Mouse (Mus musculus) forelimb bud, embryonic 11.5 days (tissue): Measurements from ENCODE around the gene Golt1b.
A peak's percentile ranks its signal among the peaks of the same experiment; 100 is the strongest.
"Not testable (repeated sequence)": the region's sequence is repeated elsewhere in the genome, so short reads cannot be mapped to it uniquely, and the experiment has no call there.

Experiments used
- DNase-seq: peaks from one replicate; pipeline ENCODE4 v3.0.0-alpha.2; 2012; ENCODE audit warnings: low read depth, low spot score

Gene Golt1b

DNA sequence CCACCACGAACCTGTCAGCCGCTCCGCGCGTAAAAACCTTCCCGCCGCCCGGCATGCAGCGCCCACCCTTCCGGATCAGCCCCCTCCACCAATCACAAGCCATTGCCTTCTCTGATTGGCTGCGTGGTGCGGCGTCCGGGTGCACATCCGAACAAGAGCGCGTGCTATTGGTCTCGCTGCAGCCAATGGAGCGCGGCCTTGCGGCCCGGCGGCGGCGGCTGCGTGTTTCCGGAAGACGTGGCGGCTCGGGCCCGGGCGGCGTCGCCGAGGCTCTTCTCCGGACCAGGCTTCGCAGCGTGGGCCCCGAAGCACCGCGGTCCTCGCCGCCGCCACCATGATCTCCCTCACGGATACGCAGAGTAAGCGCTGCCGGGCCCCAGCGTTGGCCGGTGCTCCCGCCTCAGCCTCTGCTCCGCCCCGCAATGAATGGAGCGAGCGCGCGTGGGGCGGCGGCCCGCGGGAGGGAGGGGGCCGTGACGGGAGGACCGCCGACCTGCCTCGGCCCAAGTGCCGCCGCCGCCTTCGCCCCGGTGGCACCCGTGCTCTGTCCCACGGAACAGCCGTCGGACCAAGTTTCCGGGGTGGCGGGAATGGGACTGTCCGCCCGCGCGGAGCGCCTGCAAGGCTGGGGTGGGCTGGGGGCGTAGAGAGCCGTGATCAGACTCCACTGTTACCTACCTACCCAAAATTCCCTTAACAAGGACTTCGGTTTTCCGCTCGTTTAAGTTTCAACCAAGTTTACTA is at the start of gene Golt1b, which contains the start of gene Recql:
Gene Golt1b, plus strand, starts transcription at position 211 of the 744 bp plus-strand sequence.
Gene Recql, minus strand, starts transcription at position 77 of the 744 bp plus-strand sequence.
- DNase-seq: peak; percentile 96

DNA sequence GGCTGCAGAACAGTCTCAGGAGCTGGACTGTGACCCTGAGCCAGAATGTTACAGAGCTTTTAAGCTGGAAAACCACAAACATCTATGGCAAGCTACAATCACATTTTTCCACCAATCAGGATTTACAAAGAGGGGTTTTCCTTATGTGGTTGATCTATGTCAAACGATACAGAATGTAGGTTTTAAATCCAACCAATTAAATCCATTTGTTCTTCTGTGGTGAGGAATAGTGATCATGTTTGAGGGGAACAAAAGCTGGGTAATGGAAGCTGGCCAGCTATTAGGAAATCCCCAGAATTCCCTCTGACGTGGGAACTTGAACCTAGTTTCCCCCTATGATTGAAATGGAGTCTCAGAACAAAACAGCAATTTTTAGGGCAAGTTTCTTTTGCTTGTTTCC is 48.1 kb upstream of the Golt1b start:
- DNase-seq: no peak

DNA sequence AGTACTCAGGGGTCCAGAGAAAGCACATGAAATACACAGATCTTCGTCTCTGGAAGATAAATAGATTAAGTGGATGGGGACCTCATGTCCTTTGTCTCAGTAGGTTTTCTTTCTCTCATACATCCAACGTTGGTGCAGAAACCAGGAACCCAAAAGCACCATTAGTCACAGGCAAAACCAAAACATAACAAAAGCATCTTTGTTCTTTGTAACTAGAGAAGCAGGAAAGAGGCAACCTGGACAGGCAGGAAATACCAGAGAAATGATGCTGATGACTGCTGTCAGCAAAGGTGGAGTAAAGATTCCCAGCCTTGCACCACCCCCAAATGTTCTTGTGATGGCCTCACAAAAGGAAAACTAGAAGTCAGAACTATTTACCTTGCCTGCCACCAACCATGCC is 47.4 kb upstream of the Golt1b start:
- DNase-seq: no peak

DNA sequence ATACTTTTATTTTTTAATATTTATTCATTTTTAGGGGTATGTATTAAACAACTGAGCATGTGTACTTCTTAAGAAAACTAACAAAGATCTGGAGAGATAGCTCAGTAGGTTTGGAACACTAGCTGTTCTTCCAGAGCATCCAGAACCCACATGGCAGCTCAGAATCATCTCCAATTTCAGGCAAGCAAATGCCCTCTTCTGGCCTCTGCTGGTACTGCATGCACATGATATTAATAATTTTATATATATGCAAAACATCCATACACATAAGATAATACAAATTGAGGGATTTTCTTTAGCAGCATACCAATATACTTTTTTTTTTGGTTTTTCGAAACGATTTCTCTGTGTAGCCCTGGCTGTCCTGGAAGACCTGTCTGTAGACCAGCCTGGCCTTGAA is 43.5 kb upstream of the Golt1b start:
- peak; percentile 43 for DNase-seq

DNA sequence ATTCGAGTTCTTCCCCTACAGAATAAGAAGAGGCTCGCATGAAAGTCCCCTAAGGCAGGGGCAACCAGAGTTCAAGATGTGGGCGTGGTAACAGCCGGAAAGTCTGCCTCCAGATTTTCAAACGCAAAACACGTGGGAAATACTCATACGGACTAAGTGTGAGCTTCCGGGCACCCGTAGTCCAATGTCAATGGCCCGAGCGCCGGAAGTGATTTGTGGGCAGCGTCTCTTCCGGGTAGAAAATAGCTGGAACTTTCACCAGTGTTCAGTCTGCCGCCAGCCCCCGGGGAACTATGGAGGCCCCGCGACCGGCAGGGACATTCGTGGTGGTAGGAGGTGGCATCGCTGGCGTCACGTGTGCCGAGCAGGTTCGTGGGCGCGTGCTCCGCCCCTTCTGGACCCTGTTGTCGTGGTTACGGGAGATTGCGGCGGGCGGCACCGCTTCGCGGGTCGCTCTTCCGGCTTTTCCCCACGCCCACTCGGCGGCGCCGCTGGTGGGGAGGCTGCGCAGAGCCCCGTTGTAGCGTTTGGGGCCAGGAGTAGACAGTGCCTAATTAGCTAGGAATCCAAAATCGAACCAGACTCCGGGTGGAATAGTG is 41.5 kb upstream of the Golt1b start, which contains the start of gene Pyroxd1:
Gene Pyroxd1, plus strand, starts transcription at position 215 of the 599 bp plus-strand sequence.
- peak; percentile 89 for DNase-seq

DNA sequence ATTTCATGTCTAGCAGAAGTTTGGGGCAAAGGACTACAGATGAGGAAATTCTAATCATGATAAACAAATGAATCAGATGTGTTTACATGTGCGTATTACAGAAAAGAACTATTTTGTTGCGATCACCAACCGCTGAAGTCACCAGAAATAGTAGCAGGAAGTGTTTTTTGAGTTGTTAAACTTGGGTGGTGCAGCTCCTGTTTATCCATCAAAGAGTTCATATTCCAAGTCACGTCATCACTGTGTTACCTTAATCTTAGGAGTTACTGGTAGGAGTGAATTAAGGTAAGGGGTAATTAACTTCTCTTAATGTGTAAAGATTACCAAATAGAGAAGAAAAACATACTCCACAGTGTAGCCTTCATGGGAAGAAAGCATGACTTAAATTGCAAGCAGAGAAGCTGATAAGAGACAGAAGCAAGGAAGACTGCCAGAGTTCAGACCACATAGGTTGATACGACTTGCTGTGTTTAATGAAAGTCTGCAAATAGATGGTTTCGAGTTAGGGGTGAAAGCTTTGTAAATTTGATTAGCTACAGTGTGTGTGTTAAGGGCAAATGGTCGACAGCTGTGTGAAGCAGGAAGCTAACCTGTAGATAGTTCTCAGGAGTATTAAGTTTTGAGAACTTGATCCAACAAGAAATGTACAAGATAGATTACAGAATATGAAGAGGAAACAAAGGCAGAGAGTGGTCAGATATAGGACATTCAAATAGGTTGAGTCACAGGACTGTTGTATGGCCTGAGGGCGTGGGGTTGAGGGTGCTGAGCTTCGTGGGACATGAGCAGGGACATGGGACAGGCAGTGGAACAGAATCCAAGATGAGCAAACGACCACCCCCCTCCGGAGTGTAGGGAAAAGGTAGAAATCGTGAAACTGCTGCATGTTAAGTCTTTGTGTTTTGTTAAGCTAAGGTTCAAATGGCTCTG is 40.6 kb upstream of the Golt1b start:
- DNase-seq: no peak

- no peak for DNase-seq
Measured at GRCm38 (mm10) chr6:142347431-142348385, 39.3 kb upstream of the Golt1b start.

GRCm38 (mm10) chr6:142352099-142352498 is 34.9 kb upstream of the Golt1b start:
- DNase-seq: not testable (repeated sequence)

- DNase-seq: no peak
Measured at GRCm38 (mm10) chr6:142357106-142357505, 29.9 kb upstream of the Golt1b start.

DNA sequence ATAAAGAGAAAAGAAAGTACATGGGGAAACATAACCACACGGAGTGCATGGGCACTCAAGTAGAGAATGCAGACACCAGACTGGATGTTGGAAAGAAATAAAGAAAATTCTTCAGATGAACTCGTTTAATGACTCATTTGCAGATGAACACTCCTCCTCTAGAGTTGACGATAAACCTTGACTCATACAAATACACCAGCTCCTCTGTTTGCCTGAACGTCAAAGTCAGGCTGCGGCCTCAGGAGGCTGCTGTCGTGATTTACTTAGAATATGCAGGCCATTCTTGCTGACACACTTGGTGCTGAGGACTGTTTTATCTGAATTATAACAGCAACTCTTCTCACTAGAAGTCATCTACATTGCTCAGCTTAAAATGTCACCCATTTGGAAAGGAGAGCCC is 25.0 kb upstream of the Golt1b start:
- DNase-seq: no peak

GRCm38 (mm10) chr6:142363019-142363576 is 23.9 kb upstream of the Golt1b start:
- no peak for DNase-seq

GRCm38 (mm10) chr6:142365742-142366472 is 21.1 kb upstream of the Golt1b start:
- no peak for DNase-seq

- no peak for DNase-seq
Measured at GRCm38 (mm10) chr6:142366473-142367018, 20.5 kb upstream of the Golt1b start.

DNA sequence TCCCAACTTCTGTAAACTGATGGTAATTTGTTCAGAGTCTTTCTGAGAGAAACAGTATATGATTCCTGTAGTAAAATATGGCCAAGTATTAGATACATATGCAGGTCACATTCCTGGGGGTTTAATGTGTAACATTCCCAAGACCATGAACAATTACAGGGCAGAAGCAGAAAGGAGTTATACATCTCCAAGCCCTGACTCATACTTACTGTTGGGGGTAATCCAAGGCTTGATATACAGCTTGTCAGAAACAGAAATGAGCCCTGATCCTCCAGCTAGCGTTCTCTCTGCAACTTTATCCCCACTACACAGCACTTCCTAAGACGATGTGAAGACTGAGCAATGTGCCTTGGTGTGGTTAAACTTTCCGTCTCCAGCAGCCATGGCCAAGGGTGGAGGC is 19.5 kb upstream of the Golt1b start:
- no peak for DNase-seq

DNA sequence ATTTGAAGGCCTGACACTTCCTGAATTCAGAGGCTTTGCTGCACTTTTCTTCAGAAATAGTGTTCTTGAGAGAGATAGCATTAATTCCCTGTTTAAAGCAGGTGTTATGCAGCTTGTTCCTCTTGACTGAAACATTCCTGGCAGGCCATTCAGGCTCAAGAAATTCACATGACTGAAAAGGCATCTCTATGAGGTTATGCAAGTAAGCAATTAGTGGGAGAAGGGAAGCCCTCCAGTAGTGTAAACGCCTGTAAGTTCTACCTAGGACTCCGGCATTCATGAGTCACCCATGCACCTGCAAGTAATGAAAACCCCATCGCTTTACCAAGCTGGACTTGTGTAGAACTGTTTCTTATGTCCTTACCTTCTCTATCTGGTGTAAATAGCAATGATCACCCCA is 17.5 kb upstream of the Golt1b start:
- DNase-seq: no peak

GRCm38 (mm10) chr6:142377081-142377480 is 9.9 kb upstream of the Golt1b start:
- no peak for DNase-seq

- no peak for DNase-seq
Measured at GRCm38 (mm10) chr6:142378576-142379330, 8.3 kb upstream of the Golt1b start.

DNA sequence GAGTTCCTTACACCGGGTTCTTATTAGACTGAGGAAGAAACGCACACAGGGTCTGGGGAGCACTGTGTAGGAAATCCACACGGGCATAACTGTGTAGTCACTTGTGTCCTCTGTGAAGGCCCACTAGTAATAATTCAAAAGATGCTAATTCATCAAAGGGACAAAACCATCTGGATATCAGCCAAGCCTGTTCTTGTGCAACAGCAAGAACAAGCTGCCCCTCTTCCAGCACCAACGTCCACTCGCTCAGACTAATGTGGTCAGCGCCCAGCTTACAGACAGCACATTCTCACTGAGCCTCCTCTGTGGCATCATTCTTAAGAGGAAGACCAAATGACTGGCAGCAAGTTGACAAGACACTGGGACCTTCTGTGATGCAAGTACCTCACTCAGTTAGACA is 7.1 kb upstream of the Golt1b start:
- DNase-seq: no peak

DNA sequence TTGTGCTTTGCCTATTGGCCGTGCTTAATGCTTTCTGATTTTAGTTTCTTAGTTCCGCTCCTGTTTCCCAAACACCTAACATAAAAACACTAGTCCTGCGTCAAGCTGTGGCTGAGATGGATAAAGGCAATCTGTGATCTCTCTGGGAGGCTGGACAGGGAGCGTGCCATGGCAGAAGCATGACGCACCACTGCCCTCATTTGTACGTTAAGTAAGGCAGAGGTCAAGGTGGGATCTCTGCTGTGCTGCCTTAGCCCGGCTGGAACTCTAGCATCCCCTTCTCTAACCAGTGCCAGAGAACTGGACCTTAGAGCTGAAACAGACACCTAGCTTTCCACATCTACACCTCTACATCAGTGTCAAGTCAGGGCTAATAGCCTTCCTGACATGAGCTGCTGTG is 5.4 kb upstream of the Golt1b start:
- no peak for DNase-seq
